Mouse (Mus musculus) gonadal fat pad, adult 2 months (tissue): ENCODE measurements at regions not wholly inside any gene's neighbourhood (a gene's known extent, or its start where the extent isn't known, plus 50 kb on each side); places are given as distances from the start of the nearest gene placed in this dataset.

ENCODE experiments used
- DNase-seq: peaks from one replicate; pipeline ENCODE4 v3.0.0-alpha.2; 2012; ENCODE audit warnings: low read depth

GRCm38 (mm10) chr9:42196552-42196951, 67.5 kb downstream of the Sc5d start:
- no peak for DNase-seq

DNA sequence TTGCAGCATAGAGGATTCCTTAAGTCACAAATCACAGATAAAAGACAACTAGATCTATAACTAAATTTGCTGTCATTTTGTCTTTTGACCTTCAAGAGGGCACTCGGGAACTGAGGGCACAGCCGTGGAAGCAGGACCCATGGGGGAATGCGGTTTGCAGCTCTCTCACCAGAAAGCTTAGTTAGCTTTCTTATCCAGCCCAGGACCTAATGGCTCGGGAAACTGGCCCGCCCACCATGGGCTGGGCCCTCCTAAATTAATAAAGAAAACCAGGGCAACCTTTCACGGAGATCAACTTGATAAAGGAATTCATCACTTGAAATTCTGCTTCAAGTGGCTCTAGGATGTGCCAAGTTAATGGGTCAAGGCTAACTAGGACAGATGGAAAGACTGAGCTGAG, 67.9 kb downstream of the Sc5d start:
- no peak for DNase-seq

DNA sequence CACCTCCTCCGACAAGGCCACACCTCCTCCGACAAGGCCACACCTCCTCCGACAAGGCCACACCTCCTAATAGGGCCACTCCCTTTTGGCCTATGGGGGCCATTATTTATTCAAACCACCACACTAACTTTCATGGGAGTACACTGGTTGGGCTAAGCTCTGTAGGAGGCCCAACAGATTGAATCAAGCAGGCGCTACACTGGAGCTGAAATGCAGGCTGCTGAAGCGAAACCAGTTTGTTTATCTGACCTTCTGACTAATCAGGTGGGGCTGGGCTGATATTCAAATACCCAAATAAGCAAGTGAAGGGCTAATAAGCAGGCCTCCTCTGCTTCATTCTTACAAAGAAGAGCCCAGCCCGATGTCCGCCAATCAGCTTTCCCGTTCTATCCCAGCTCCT, 68.4 kb downstream of the Sc5d start:
- no peak for DNase-seq

DNA sequence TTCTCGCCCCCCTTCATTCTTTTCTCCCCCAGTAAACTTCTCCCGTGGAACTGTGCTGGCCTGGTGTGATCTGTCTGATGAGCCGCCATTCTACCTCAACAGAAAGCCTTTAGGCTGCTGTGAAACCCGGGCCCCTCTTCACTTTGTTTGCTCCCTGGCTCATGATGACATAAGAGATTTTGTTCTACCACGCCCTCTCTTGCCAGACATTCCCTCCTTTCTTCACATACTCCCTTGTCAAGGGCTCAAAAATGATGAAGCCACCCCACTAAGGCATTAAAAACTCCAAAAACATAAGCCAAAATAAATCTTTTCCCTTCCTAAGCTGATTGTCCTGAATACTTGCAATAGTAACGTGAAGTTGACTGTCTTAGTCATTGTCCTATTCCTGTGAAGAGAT, 69.1 kb downstream of the Sc5d start:
- no peak for DNase-seq

- no peak for DNase-seq
These were observed 69.9 kb downstream of the Sc5d start for GRCm38 (mm10) chr9:42194176-42194575.

- DNase-seq: no peak
These were observed 69.1 kb upstream of the Sorl1 start for GRCm38 (mm10) chr9:42192967-42193733.

GRCm38 (mm10) chr9:42187371-42188228, 63.5 kb upstream of the Sorl1 start:
- no peak for DNase-seq

DNA sequence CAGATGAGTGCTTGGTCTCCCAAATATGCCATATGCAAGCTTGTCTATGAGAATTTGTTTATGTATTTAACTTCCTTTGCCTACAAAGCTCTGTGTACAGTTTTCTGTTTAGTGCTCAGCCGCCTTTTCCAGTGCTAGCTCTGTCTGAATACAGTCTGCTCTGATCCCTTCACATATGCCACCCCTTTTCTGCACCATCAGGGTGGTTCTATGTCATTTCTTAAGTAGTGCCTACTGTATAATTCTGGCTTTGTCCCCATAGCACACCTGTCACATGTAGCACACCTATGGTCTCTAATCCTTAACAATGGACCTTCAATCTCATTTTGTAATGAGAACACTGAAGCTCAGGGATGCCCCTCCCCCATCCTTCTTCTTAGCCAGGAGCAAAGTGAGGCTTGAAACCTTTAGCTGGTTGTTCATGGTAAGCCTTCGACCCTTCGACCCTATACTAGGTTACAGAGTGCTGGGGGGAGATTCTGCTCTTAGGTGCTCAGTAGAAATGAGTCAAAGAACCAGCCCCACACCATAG, 60.1 kb upstream of the Sorl1 start:
- DNase-seq: no peak

- peak; percentile 81 for DNase-seq
These were observed 59.4 kb upstream of the Sorl1 start for GRCm38 (mm10) chr9:42183448-42183847.

DNA sequence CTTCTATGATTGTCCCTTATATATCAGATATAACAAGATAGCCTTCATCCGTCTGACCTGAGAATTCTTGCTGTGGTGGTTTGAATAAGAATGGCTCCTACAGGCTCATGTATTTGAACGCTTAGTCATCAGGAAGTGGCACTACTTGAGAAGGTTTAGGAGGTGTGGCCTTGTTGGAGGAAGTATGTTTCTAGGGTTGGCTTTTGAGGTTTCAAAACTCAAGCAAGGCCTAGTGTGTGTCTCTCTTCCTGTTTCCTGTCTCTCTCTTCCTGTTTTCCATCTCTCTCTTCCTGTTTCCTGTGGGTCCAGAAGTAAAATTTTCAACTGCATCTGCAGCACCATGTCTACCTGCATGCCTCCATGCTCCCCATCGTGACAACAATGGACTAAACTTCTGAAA, 58.3 kb upstream of the Sorl1 start:
- no peak for DNase-seq

GRCm38 (mm10) chr9:42180152-42180551, 56.1 kb upstream of the Sorl1 start:
- DNase-seq: no peak

- no peak for DNase-seq
These were observed 54.8 kb upstream of the Sorl1 start for GRCm38 (mm10) chr9:42178759-42179377.

- no peak for DNase-seq
These were observed 50.4 kb upstream of the Sorl1 start for GRCm38 (mm10) chr9:42174349-42174955.
